Mouse (Mus musculus) kidney, adult 2 months (tissue): ENCODE results near the gene Dpysl5. TPM values are rescaled to one million over a fixed set of nuclear protein-coding genes. Genes with fewer than 3 reads are reported as not detected.
"Not testable (repeated sequence)": the region's sequence is repeated elsewhere in the genome, so short reads cannot be mapped to it uniquely, and the experiment has no call there.

Experiments
- DNase-seq: peaks from one replicate; pipeline ENCODE4 v3.0.0; 2021
- H3K27ac ChIP-seq: fragments of 200-500 bp; 2 replicates; pipeline ENCODE4 v1.5.1; 2012; ENCODE audit warnings: low read depth, low read length, control low read depth, inconsistent platforms; ENCODE audit not compliant: insufficient read depth
- H3K27me3 ChIP-seq: fragments of 200-500 bp; replicated peaks from 2 replicates; pipeline ENCODE4 v1.6.1; 2012; ENCODE audit warnings: mild to moderate bottlenecking, moderate library complexity, low read length, inconsistent platforms; ENCODE audit not compliant: control insufficient read depth, insufficient read depth
- H3K36me3 ChIP-seq: fragments of 200-500 bp; 2 replicates; pipeline ENCODE4 v1.6.1; 2012; ENCODE audit warnings: mild to moderate bottlenecking, moderate library complexity, low read length, inconsistent platforms; ENCODE audit not compliant: control insufficient read depth, insufficient read depth
- H3K4me1 ChIP-seq: fragments of 200-500 bp; 2 replicates; pipeline ENCODE4 v1.6.1; 2011; ENCODE audit warnings: low read length; ENCODE audit not compliant: control insufficient read depth, insufficient read depth
- H3K4me3 ChIP-seq: fragments of 200-500 bp; 2 replicates; pipeline ENCODE4 v1.5.1; 2011; ENCODE audit warnings: mild to moderate bottlenecking, low read depth, low read length, control low read depth; ENCODE audit not compliant: insufficient read depth
- CTCF ChIP-seq: fragments of 200-500 bp; conservative IDR thresholded peaks from 2 replicates; pipeline ENCODE4 v1.5.1; 2011; ENCODE audit warnings: low read depth, mild to moderate bottlenecking, control low read depth, low read length, moderate library complexity, mixed read lengths; ENCODE audit not compliant: insufficient read depth, insufficient read length
- POLR2A ChIP-seq: fragments of 200-500 bp; IDR thresholded peaks from one replicate; pipeline ENCODE4 v1.6.1; 2011; ENCODE audit warnings: low read depth, low read length, control low read depth
- WGBS: fragments of 180-500 bp; shearing (Covaris S2); methylation state at CpG from one replicate; pipeline ENCODE4 v1.1.7; 2018; 5-methylcytosine and 5-hydroxymethylcytosine counted together
- polyA plus RNA-seq: library from polyadenylated mRNA; depleted of rRNA; stranded (reverse); fragments of >200 nt; gene quantifications from 2 replicates; pipeline ENCODE4 v1.2.3, GENCODE M21; 2012

Gene Dpysl5
- polyA plus RNA-seq, 1 experiment, result 0.58 TPM

- WGBS, result 83% methylated on average over 5 of the region's 5 CpGs
- H3K4me3 ChIP-seq, result no peak overlapping the region
- H3K27me3 ChIP-seq, result no peaks in the 10 kb centered on the region
- H3K36me3 ChIP-seq, result no peaks in the 10 kb centered on the region
- DNase-seq, result no peak
- H3K4me1 ChIP-seq, result no peaks in the 10 kb centered on the region
- TF ChIP-seq CTCF (no peak), POLR2A (no peak)
- no peak overlapping the region for H3K27ac ChIP-seq
Measured at GRCm38 (mm10) chr5:30679593-30679992, 31.8 kb upstream of the Dpysl5 start.

GRCm38 (mm10) chr5:30681970-30682369 lies 29.4 kb upstream of the Dpysl5 start:
- no peak for DNase-seq
- Histone ChIP-seq H3K27ac (no peak overlapping the region), H3K4me3 (no peak overlapping the region), H3K36me3 (no peaks in the 10 kb centered on the region), H3K27me3 (no peaks in the 10 kb centered on the region), H3K4me1 (no peaks in the 10 kb centered on the region)
- TF ChIP-seq CTCF (no peak), POLR2A (no peak)
- WGBS, result 92% methylated on average over 5 of the region's 5 CpGs

GRCm38 (mm10) chr5:30682967-30683600 lies 28.3 kb upstream of the Dpysl5 start:
- Histone ChIP-seq H3K27ac (no peak overlapping the region), H3K27me3 (no peaks in the 10 kb centered on the region), H3K36me3 (no peaks in the 10 kb centered on the region), H3K4me1 (no peaks in the 10 kb centered on the region), H3K4me3 (no peak overlapping the region)
- TF ChIP-seq CTCF, result peak; percentile 57
- no peak for TF ChIP-seq POLR2A
- DNase-seq, result no peak

GRCm38 (mm10) chr5:30683993-30684392 lies 27.4 kb upstream of the Dpysl5 start:
- 77% methylated on average over 3 of the region's 3 CpGs for WGBS
- Histone ChIP-seq H3K4me1 (no peaks in the 10 kb centered on the region), H3K36me3 (no peaks in the 10 kb centered on the region), H3K27ac (no peak overlapping the region), H3K4me3 (no peak overlapping the region), H3K27me3 (no peaks in the 10 kb centered on the region)
- DNase-seq, result no peak
- TF ChIP-seq POLR2A, result no peak
- peak; percentile 23; the same call in 1 of the 2 replicates for TF ChIP-seq CTCF

GRCm38 (mm10) chr5:30686781-30687180 lies 24.6 kb upstream of the Dpysl5 start:
- 72% methylated on average over 3 of the region's 3 CpGs for WGBS
- Histone ChIP-seq H3K4me3 (no peak overlapping the region), H3K4me1 (no peaks in the 10 kb centered on the region), H3K27ac (no peak overlapping the region), H3K27me3 (no peaks in the 10 kb centered on the region), H3K36me3 (no peaks in the 10 kb centered on the region)
- DNase-seq, result peak; percentile 21
- TF ChIP-seq POLR2A (no peak), CTCF (peak; percentile 62)

GRCm38 (mm10) chr5:30700361-30701000 lies 10.9 kb upstream of the Dpysl5 start:
- no peak for TF ChIP-seq CTCF
- TF ChIP-seq POLR2A, result no peak
- H3K4me1 ChIP-seq, result no peaks in the 10 kb centered on the region
- 82% methylated on average over 8 of the region's 8 CpGs for WGBS
- no peak overlapping the region for H3K27ac ChIP-seq
- no peaks in the 10 kb centered on the region for H3K36me3 ChIP-seq
- no peak for DNase-seq
- H3K27me3 ChIP-seq, result no peaks in the 10 kb centered on the region; the same call in 1 of the 2 replicates
- H3K4me3 ChIP-seq, result no peak overlapping the region

- not testable (repeated sequence) for DNase-seq, H3K27me3 ChIP-seq, H3K36me3 ChIP-seq, H3K4me1 ChIP-seq, H3K27ac ChIP-seq, H3K4me3 ChIP-seq
- 68% methylated on average over 4 of the region's 4 CpGs for WGBS
Measured at GRCm38 (mm10) chr5:30701373-30701772, 10.0 kb upstream of the Dpysl5 start.

GRCm38 (mm10) chr5:30701866-30702265 lies 9.5 kb upstream of the Dpysl5 start:
- no peaks in the 10 kb centered on the region for H3K36me3 ChIP-seq
- no peaks in the 10 kb centered on the region; the same call in 1 of the 2 replicates for H3K27me3 ChIP-seq
- TF ChIP-seq CTCF (no peak), POLR2A (no peak)
- no peaks in the 10 kb centered on the region for H3K4me1 ChIP-seq
- WGBS, result 83% methylated on average over 3 of the region's 3 CpGs
- no peak for DNase-seq
- no peak overlapping the region for H3K27ac ChIP-seq
- H3K4me3 ChIP-seq, result no peak overlapping the region
